Mouse (Mus musculus): ENCODE measurements around the gene Snrpg. TPM values are rescaled to one million over a fixed set of nuclear protein-coding genes. Genes with fewer than 3 reads are reported as not detected.
A peak's percentile ranks its signal among the peaks of the same experiment; 100 is the strongest.

The Snrpg gene
- polyA plus RNA-seq, 1 experiment from 2014 or later, result 827 TPM

DNA sequence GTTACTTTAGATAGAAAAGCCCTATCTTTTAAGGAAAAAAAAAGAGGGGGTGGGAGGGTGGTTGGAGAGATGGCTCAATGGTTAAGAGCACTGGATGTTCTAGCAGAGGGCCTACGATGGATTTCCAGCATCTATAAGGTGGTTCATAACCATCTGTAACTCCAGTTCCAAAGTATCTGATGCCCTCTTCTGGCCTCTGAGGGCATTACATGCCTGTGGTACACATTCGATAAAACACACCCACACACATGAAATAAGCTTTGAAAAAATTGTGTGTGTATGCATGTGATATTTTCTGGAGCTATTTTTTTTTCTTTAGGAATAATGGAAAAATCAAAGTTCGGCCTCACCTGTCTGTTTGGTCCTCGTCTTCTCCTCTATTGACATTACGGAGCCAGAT lies 20.2 kb downstream of the Snrpg start:
- no peak for ATAC-seq
- Histone ChIP-seq H3K4me3 (no peak overlapping the region), H3K27ac (no peak overlapping the region), H3K9ac (no peak overlapping the region), H3K4me1 (peaks cover 26% of the 10 kb centered on the region), H3K9me3 (replicated peaks) (no peaks in the 10 kb centered on the region), H3K36me3 (ENCODE audit: poor library complexity, severe bottlenecking) (peaks cover 78% of the 10 kb centered on the region), H3K4me2 (no peak overlapping the region), H3K27me3 (no peaks in the 10 kb centered on the region)
- WGBS, result 95% methylated on average over 5 of the region's 5 CpGs

DNA sequence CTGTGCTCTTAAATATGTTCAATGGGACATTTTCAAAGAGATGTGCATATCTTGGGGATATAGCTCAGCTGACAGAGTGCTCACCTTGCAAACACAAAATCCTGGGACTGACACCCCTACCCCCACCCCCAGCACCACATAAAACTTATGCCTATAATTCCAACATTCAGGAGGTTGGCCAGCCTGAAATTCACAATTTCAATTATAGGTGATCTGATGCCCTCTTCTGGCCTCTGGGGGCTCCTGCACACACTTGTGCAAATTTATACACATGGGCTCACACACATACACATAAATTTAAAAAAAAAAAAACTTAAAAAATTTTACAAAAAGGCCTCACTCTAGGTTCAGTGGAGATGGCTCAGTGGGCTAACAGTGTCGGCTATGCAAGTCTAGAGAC lies 22.1 kb downstream of the Snrpg start:
- WGBS, result 82% methylated on average over 1 of the region's 1 CpGs
- Histone ChIP-seq H3K27ac (no peak overlapping the region), H3K4me3 (no peak overlapping the region), H3K9me3 (replicated peaks) (no peaks in the 10 kb centered on the region), H3K4me1 (peaks cover 33% of the 10 kb centered on the region), H3K4me2 (no peak overlapping the region), H3K36me3 (ENCODE audit: poor library complexity, severe bottlenecking) (peaks cover 60% of the 10 kb centered on the region), H3K9ac (no peak overlapping the region), H3K27me3 (no peaks in the 10 kb centered on the region)
- no peak for ATAC-seq

DNA sequence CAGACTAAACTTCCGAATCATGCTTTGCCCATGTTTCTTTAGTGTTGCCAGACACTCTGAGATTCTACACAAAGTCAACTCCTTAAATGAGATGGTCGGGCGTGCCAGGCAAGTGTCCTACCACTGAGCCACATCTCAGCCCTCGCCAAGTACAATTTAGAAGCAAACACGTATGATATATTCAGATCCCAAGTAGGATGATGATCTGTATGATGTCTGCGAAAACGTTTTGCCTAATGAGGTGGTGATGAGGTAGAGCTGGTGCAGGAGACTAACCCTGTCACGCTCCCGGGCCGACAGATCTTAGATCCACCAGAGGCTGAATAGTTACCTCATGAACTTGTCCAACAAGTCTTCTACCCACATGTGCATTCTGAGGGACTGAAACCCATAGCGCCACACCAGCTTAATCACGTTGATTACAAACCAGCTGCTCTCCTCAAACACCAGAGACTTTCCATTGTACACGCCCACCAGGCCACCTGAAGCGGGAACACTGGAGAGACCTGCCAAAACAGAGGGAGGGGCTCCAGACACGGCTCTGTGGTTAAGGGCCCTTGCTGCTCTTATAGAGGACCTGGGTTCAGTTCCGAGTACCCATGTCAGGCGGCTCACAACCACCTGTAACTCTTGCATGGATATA lies 23.1 kb downstream of the Snrpg start:
- ATAC-seq, result no peak
- H3K27ac ChIP-seq, result no peak overlapping the region
- peaks cover 33% of the 10 kb centered on the region for H3K4me1 ChIP-seq
- H3K27me3 ChIP-seq, result no peaks in the 10 kb centered on the region
- peaks cover 50% of the 10 kb centered on the region for H3K36me3 ChIP-seq (ENCODE audit: poor library complexity, severe bottlenecking)
- no peak overlapping the region for H3K9ac ChIP-seq
- no peak overlapping the region for H3K4me2 ChIP-seq
- WGBS, result 90% methylated on average over 17 of the region's 17 CpGs
- no peak overlapping the region for H3K4me3 ChIP-seq
- H3K9me3 ChIP-seq (replicated peaks), result no peaks in the 10 kb centered on the region

DNA sequence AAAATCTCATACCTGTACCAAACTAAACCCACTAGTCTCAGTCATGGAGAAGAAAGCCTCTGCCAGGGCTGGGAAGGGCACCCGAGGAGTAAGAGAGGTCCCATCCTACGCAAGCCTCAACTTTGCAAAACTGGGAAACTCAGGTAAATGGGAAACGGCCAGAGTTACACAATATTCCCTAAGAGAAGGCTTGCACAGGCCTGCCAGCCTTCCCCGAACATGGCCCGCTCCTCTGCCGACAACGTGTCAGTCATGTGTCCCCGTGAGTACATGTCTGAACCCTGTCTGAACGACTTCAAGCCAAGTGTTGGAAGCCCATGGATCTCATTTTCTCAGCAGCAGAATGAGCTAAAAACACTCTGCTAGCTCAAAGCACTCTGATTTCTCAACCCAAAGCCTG lies 23.9 kb downstream of the Snrpg start:
- peaks cover 42% of the 10 kb centered on the region for H3K36me3 ChIP-seq (ENCODE audit: poor library complexity, severe bottlenecking)
- no peaks in the 10 kb centered on the region for H3K9me3 ChIP-seq (replicated peaks)
- H3K4me3 ChIP-seq, result peak overlapping the region; percentile 97
- WGBS, result 84% methylated on average over 9 of the region's 9 CpGs
- H3K4me2 ChIP-seq, result peak overlapping the region; percentile 86
- no peak overlapping the region for H3K27ac ChIP-seq
- peaks cover 33% of the 10 kb centered on the region for H3K4me1 ChIP-seq
- no peaks in the 10 kb centered on the region for H3K27me3 ChIP-seq
- H3K9ac ChIP-seq, result peak overlapping the region; percentile 95
- ATAC-seq, result no peak

DNA sequence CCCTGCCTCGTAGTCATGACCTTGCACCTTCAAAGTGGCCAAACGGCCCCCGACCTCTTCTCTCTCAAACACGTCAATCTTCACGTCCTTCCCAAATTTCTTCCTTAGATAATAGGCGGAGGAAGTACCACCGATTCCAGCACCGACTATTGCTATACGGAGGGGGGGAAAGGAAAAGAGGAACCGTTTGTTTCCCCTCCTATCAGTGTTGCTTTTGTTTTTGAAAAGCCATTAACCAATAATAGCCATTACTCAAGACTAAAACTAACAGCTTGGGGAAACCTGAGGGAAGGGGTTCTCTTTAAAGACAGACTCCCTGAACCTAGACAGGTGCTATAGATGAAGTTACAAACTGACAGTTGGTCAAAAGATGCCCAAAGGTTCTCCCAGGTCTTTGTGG lies 24.9 kb downstream of the Snrpg start:
- no peak for ATAC-seq
- peak overlapping the region; percentile 95 for H3K9ac ChIP-seq
- peak overlapping the region; percentile 93; the same call in 1 of the 2 replicates for H3K27ac ChIP-seq
- H3K36me3 ChIP-seq (ENCODE audit: poor library complexity, severe bottlenecking), result peaks cover 33% of the 10 kb centered on the region
- 17% methylated on average over 10 of the region's 10 CpGs for WGBS
- H3K27me3 ChIP-seq, result no peaks in the 10 kb centered on the region
- H3K4me3 ChIP-seq, result peak overlapping the region; percentile 97
- H3K4me1 ChIP-seq, result peaks cover 33% of the 10 kb centered on the region
- peak overlapping the region; percentile 86 for H3K4me2 ChIP-seq
- H3K9me3 ChIP-seq (replicated peaks), result no peaks in the 10 kb centered on the region

DNA sequence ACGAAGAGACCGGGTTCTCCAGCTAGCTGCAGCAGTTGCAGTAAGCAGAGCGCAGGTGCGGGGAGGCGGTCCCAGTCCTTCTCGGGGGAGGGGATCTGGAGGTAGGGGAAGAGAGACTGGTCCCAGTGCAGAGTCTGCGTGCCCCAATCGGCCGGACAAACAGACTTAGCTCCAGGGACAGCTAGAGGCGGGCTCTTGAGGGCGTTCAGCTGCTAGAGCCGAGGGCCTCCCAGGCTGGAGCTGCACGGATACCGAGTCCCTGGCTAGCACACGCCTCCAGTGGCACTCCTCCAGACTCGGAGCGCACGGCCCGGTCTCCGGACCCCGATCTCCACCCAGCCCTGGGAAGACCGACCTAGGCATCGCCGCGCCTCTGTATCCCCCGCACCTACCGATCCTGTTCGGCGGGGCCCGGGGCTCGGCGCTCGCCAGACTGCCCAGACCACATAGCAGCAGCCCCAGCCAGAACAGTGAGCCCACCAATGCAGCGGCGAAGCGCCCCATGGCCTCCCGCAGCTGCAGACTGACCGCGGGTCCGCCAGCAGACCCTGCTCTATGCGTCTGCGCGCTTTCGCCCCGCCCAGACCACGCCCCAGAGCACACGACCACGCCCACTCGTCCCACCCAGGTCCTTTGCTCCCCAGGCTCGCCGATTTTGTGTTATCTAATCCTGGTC lies 25.6 kb downstream of the Snrpg start, which contains the start of gene Pcyox1:
Gene Pcyox1, minus strand, starts transcription at position 574 of the 676 bp plus-strand sequence.
- peaks cover 25% of the 10 kb centered on the region for H3K36me3 ChIP-seq (ENCODE audit: poor library complexity, severe bottlenecking)
- peaks cover 33% of the 10 kb centered on the region for H3K4me1 ChIP-seq
- peak within 1 kb of the TSS; percentile 97 for H3K4me3 ChIP-seq
- H3K27ac ChIP-seq, result peak within 1 kb of the TSS; percentile 93
- H3K4me2 ChIP-seq, result peak within 1 kb of the TSS; percentile 86
- ATAC-seq, result peak; percentile 95
- H3K9ac ChIP-seq, result peak within 1 kb of the TSS; percentile 95
- no peaks in the 10 kb centered on the region for H3K9me3 ChIP-seq (replicated peaks)
- WGBS, result under 1% methylated on average over 50 of the region's 51 CpGs
- H3K27me3 ChIP-seq, result no peaks in the 10 kb centered on the region

DNA sequence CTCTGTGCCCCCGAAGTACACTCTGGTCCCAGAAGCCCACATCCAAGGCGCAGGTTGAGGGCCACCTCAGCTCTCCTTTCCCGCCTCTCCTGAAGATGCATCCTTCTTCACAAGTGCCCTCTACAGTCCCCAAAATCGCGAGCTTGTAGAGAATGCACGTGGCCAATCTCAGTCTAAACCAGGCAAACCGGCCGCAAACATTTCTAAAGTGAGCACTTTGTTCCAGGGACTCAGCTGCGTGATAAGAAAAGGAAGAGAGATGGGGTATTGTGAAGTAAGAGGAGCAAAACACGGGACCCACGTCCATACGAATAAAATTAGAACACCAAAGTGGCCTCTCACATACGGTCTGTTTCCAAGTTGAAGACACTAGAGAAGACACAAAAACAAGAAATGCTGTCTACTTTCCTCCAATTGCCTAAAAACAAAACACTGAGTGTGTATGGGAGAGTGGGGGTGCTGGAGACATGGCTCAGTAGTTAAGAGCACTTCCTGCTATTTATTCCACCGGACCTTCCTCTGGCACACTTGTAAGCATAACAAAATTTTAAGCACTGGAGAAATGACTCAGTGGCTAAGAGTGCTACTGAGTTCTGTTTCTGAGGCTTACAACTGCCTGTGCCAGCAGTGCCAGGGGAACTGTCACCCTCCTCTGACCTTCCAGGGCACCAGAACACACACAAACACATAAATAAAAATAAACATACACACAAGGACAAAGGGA lies 26.3 kb downstream of the Snrpg start:
- H3K9ac ChIP-seq, result peak overlapping the region; percentile 95
- no peak for ATAC-seq
- H3K27me3 ChIP-seq, result no peaks in the 10 kb centered on the region
- H3K9me3 ChIP-seq (replicated peaks), result no peaks in the 10 kb centered on the region
- peak overlapping the region; percentile 97 for H3K4me3 ChIP-seq
- peaks cover 33% of the 10 kb centered on the region for H3K4me1 ChIP-seq
- H3K27ac ChIP-seq, result peak overlapping the region; percentile 93
- H3K4me2 ChIP-seq, result peak overlapping the region; percentile 86
- 6% methylated on average over 14 of the region's 14 CpGs for WGBS
- H3K36me3 ChIP-seq (ENCODE audit: poor library complexity, severe bottlenecking), result peaks cover 18% of the 10 kb centered on the region

DNA sequence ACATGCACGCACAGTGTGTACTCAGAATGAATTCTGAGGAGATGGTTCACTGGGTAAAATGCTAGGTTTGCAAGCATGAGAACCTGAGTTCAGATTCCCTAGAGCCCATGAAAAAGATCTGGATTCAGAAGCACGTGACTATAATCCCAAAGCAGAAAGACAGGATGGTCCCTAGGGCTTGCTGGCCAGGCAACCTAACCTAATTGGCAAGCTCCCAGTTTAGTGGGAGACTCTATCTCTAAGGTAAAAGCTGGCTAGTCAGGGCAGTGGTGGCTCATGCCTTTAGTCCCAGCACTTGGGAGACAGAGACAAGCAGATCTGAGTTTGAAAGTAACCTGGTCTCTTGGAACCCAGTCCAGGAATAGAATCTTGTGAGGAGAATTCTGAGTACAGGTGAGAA lies 27.9 kb downstream of the Snrpg start:
- H3K9me3 ChIP-seq (replicated peaks), result no peaks in the 10 kb centered on the region
- ATAC-seq, result no peak
- peaks cover 5% of the 10 kb centered on the region for H3K36me3 ChIP-seq (ENCODE audit: poor library complexity, severe bottlenecking)
- 82% methylated on average over 2 of the region's 2 CpGs for WGBS
- no peak overlapping the region for H3K9ac ChIP-seq
- H3K4me2 ChIP-seq, result no peak overlapping the region
- no peak overlapping the region for H3K27ac ChIP-seq
- peaks cover 35% of the 10 kb centered on the region for H3K4me1 ChIP-seq
- H3K27me3 ChIP-seq, result no peaks in the 10 kb centered on the region
- no peak overlapping the region for H3K4me3 ChIP-seq

DNA sequence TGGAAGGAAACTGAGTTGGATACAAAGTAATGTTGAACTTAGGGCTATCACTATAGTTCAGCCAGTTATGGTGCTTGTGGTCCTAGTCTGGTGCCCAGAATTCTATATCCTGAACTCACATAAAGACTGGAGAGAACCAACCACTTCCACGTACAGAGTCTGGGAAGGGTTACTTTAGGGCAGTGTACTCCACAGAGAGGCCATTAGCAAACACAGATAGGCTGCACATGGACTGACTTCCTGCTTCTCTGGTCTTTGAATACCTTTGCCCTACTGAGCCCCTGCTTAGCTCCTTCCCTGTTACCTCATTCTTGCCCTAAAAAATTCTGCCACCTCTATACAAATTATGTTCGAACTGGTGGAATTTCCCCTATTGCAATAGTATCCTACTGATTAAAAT lies 28.9 kb downstream of the Snrpg start:
- Histone ChIP-seq H3K27ac (no peak overlapping the region), H3K4me3 (no peak overlapping the region), H3K27me3 (no peaks in the 10 kb centered on the region), H3K4me1 (peaks cover 25% of the 10 kb centered on the region), H3K9me3 (replicated peaks) (no peaks in the 10 kb centered on the region), H3K36me3 (ENCODE audit: poor library complexity, severe bottlenecking) (no peaks in the 10 kb centered on the region), H3K4me2 (no peak overlapping the region), H3K9ac (no peak overlapping the region)
- WGBS, result 87% methylated on average over 2 of the region's 2 CpGs
- no peak for ATAC-seq

DNA sequence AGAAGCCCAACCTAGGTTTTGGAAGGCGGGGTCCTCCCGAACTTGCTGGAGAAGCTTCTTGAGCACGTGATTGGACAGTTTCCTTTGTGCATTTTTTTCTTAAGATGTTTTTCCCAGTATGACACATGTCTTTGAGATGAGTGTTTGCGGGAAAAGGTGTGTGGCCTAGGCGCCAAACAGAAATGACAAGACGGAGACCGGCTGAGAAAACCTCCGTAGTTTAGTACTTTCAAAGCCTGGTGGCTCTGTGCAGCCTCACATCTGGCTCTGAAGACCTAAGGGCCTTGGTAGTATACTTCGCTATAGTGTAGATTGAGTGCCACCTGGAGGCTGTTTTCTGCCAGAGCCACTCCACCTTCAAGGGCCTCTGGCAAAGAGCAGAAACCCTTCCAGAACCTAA lies 29.9 kb downstream of the Snrpg start:
- no peaks in the 10 kb centered on the region for H3K36me3 ChIP-seq (ENCODE audit: poor library complexity, severe bottlenecking)
- 4% methylated on average over 9 of the region's 9 CpGs for WGBS
- ATAC-seq, result no peak

DNA sequence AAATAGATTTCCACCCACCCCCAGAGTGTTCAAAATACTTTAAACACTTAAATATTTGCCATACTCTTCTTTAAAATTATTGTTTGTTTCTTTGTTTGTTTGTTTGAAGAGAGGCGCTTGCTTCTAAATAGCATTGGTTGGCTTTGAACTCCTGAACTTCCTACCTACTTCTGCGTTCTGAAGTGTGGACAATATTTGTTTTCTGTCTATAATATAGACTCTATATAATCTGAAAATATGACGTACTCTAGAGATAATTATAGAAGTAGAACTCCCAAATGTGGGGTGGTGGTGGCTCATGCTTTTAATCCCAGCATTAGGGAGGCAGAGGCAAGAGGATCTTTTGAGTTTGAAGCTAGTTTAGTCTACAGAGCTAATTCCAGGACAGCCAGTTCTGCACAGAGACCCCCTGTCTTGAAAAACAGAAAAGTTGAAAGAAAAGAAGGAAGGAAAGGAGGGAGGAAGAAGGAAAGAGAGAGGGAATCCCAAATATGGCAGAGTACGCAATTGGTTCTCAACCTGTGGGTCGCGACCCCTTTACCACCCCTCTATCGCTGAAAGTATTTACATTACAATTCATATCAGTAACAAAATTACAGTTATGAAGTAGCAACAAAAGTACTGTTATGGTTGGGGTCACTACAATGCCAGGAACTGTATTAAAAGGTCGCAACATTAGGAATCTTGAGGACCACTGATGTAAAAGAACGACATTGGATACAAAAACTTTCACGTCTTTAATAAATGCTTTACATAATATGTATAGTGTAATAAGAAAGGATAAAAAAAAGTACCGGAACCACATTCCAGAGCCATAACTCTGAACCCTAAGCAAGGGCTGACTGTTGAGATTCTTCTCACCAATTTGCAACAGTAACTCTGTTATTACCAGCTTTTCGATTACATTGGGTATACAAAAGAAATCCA lies 31.8 kb downstream of the Snrpg start:
- no peaks in the 10 kb centered on the region for H3K27me3 ChIP-seq
- H3K27ac ChIP-seq, result no peak overlapping the region
- H3K4me2 ChIP-seq, result peak overlapping the region; percentile 86
- no peaks in the 10 kb centered on the region for H3K9me3 ChIP-seq (replicated peaks)
- peak overlapping the region; percentile 81 for H3K4me3 ChIP-seq
- H3K9ac ChIP-seq, result peak overlapping the region; percentile 46; the same call in 1 of the 2 replicates
- H3K36me3 ChIP-seq (ENCODE audit: poor library complexity, severe bottlenecking), result peaks cover 10% of the 10 kb centered on the region
- H3K4me1 ChIP-seq, result peaks cover 19% of the 10 kb centered on the region
- ATAC-seq, result no peak
- 38% methylated on average over 12 of the region's 12 CpGs for WGBS

More for the DNA sequence above, 29.9 kb downstream of the Snrpg start:
- Histone ChIP-seq H3K9ac (peak overlapping the region; percentile 3; the same call in 1 of the 2 replicates), H3K4me3 (peak overlapping the region; percentile 13), H3K27me3 (no peaks in the 10 kb centered on the region), H3K27ac (no peak overlapping the region), H3K4me1 (peaks cover 15% of the 10 kb centered on the region), H3K9me3 (replicated peaks) (no peaks in the 10 kb centered on the region), H3K4me2 (peak overlapping the region; percentile 45)
